Mouse (Mus musculus) brain, embryonic 18.5 days (tissue): Measurements from ENCODE around the gene Kremen1.

Experiments
- DNase-seq: peaks from one replicate; pipeline ENCODE4 v3.0.0-alpha.2; 2012; ENCODE audit warnings: low read depth, low spot score

The Kremen1 gene

DNA sequence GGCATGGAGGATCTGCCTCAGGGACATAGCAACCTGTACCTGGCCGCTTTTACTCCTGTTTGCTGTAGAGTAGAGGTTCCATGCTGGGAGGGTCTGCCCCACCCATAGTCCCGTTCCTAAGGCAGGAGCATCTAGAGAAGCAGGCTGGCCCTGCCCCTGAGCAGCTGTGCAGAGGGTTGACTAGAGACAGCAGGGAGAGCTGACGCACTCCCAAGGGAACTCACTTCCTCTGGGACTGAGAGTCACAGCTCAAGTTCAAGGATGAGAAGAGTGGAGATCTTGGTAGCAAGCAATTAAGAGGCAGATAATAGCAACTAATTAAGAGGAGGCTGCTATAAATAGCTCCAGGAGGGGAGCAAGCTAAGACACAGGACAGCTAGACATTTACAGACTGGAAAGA lies 88.5 kb downstream of the Kremen1 start:
- no peak for DNase-seq

DNA sequence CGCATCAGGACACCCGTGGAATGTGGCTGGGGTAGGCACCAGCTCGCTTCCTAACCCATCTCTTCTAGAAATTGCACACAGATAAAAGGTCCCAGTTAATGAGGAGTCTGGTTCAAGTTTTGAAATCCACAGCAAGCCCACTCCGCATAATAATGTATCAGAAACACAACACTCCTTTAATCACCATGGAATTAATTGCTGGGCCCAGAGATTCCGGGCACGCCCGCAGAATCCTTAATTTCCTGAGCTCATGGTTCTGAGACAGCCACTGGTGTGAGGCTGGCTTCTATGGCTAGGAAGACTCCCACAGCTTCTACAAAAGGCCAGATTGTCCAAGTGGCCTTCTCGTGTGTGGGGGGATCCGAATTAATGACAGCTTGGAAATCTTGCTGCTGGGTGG lies 94.0 kb downstream of the Kremen1 start:
- no peak for DNase-seq

DNA sequence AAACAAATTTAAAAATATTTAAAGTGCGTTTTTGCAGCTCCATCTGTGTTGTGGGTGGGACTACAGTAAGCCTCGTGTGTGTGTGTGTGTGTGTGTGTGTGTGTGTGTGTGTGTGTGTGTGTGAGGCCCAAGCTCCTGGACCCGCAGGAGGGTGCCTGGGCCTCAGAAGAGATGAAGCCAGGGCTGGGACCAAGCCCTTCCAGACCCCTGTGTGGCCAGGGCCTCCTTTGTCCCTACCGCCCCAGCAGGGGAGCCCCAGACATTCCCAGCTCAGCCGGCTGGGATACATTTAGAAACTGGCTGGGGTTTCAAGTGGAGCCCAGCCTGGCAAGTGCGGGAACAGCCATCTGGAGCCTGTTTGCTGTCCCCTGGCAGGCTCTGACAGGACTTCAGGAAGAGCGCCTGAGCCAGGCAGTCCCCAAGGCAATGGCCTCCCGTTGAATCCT lies 95.9 kb downstream of the Kremen1 start:
- peak; percentile 73 for DNase-seq

DNA sequence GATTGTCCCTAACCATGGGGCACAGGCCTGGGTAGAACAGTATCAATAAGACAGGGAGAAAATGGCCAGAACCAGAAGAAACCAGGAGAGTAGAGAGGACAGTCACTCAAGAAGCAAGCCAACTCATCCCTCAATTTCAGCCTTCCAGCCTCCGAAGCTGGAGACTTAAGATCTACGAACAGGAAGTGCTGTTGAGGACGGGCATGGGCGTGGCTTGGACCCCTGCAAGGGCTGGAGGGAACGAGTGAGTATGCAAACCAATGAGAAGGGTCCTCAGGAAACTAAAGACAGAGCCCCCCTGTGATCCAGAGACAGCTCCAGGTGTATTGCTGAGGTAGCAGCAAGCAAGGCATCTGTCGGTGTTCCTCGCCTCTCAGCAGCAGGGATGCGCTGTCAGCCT lies 97.0 kb downstream of the Kremen1 start:
- no peak for DNase-seq

DNA sequence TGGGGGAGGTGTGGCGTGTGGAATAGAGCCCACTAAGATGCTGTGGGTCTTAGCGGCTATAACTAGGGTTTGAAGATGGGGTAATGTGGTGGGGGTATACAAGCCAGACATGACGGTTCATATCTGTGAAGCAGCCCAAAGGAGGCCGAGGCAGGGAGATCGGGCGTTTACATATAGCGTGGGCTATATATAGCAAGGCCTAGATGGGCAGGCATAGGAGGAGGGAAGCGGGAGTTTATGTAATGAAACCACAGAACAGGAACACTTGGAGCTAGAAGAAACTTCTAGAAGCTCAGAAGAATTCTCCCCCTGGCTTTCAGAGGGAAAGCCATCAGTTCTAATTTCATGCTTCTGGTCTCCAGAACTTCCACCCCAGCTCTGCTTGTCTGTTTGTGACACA lies 97.9 kb downstream of the Kremen1 start:
- no peak for DNase-seq

DNA sequence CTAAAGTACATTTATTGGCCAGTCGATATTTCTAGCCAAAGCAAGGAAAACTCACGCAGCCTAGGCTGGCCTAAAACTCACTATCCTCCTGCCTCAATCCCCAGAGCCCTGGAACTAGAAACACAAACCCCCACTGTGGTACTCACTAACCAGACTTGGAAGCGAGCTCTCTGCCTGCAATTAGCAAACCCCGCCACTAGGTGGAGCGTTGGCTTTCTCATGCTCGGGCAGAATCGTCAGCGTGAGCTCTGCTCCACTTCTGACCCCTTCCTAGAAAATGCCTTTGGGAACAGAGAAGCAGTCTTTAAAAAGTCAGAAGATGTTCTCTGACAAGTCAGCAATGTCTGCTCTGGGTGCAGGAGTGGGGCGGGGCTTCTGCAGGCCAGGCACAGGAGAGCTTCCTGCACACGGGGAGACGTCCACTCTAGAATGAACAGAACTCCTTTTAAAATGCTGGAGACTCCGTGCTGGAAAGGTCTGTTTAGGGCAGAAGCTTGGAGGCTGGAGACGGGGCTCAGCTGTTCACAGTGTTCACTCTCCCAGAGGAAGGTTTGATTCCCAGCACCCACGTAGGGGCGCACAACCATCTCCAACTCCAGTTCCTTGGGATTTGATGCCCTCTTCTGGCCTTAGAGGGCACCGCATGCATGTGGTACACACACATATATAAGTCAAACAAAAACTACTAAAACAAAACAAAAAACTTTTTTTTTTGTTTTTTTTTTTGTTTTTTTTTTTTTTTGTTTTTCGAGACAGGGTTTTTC lies 100.5 kb downstream of the Kremen1 start:
- no peak for DNase-seq

DNA sequence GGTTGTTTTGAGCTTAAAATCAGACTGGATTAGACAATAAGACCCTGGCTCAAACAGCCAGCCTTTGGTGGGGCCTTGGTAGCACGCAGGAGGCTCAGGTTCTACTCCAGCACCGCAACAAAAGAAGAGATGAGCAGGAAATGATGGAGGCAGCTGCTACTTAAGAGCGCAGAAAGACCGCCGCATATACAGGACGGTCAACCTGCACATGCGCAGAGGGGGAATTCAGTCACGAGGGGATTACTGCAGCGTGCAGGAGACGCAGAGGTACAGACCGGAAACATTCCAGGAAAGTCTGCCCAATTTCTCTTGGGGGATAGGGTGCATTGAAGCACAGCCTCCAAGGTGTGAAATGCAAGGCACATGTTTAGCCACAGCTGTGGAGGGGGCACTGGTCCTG lies 103.3 kb downstream of the Kremen1 start:
- no peak for DNase-seq

DNA sequence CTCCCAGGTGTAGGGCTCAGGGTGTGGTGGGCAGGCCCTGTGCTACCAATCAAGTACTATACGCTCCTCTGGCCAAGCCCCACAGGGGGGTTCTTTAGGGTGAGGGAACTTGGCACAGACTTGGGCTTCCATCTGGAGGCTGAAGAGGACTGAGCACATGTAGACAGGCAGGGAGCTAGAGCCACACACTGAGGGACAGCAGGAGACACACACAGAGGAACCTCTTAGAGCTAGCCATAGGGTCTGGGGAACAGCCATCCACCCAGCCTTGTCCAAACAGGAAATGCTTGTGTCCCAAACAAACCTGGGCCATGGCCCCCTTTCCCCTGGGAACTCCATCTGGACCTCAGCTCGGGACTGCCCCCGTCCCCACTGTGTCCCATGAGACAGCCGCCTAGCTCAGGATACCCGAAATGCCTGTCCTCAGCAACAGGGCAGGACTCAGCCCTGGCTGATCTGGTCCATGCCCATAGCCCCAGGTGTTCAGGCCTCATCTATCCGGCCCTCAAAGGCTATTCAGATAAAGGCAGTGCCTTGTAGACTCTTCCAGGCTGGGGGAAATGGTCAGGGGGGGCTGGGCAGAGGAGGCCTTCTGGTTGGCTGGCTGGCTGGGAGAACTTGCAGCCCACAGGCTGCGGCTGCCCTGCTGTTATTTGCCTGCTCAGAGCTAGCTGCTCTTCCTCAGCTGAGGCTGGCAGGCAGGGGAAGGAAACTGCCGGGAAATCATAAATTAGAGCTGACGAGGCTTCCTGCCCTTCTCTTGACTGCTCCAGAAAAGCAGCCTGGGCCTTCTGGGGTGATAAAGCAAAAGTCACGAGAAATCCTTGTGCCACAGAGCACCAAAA lies 106.2 kb downstream of the Kremen1 start:
- DNase-seq, result no peak

DNA sequence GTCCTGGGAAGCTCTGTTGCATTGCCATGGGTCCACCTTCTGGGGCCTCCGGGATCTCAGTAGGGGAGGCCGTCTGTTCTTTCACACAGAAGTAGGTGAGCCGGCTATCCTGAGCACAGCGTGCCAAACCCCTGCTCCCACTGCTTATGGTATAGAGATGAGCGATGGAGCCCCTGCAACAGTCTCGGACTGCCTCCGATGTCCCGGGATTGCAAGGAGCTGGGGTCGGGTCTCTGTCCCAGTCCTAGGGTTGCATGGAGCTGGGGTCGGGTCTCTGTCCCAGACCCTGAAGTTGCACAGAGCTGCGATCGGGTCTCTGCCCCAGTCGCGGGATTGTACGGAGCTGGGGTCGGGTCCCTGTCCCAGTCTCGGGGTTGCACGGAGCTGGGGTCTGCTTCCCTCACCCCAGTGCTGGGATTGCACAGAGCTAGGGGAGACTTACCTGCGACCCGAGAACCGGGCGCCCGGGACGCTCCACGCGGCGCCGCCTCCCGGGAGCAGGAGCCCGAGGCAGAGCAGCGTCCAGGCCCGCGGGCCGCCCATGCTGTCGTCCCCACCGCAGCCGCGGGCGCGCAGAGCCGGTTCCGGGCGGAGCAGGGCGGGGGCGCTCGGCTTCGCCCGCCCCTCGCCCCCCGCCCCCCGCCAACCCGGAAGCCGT lies 109.5 kb downstream of the Kremen1 start, which contains the start of gene Emid1:
Gene Emid1 (minus strand): TSS at position 578 of the 658 bp plus-strand sequence.
- no peak for DNase-seq

DNA sequence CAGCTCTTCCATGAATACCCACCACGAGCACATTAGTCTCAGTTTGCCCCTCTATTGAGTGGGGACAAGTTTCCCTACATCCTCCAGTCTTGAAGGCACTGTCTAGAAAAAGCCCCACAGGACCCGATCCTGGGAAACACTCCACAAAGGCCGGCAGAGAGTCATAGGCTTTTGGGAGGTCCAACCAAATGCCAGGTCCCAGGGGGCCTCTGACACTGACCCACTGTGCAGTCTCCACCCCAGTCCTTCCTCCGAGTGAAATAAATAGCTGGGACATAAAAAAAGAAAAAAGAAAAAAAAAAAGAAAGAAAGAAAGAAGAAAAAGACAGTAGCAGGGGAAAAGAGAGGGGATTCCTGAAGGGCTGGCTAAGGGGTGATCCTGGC lies 110.1 kb downstream of the Kremen1 start:
- no peak for DNase-seq

DNA sequence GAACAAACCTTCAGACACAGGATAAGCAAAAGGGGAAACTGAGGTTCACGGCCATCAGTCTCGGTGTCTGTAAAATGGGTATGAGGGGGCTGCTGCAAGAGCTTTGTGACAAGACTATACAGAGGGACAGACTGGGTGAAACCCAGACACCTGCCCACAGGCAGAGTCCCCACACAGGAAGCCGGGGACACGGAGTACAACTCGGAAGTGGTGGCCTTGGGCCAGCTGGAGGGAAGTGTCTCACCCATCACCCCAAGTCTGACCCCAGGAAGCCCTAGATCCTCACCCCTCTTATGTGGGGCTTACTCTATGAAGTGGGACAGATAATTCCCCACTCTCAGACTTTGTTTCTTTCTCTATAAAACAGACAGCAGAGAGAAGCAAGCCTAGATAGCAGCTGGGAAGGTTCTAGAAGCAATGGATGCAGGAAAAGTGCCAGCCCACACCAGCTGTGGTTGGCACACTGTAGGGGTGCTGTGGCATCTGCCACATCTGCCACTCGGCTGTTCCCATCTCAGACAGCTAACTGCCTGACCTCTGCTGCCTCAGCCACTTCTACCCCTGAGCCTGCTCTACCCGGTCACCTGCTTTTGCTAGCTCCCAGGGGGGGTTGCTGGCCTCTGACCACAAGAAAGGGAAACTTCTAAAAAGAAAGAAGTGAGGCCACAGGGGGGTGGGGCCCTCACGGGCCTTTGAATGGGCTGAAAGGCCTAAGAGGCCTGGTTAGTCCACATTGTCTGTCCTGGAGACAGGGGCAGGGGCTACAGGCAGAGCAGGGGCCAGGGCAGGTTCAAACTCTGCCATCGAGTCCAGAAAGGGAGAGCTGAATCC lies 110.7 kb downstream of the Kremen1 start:
- DNase-seq, result no peak

DNA sequence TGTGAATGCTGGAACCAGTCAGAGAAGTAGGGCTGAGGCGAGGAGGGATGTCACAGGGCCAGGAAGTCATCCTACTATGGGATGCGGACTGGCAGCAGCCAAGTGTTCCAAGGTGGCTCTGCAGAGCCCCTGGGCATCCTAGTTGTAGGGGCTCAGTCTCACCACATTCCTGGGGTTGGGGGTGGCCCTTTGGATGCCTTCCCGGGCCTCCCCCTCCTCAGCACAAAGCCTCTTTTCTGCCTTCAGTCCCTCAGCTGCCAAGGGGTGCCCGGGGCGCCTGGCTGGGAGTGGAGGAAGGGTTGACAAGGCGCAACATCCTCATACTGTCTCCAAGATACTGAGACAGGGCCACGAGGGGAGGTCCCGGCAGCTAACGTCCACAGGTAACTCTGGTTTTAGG lies 111.4 kb downstream of the Kremen1 start:
- no peak for DNase-seq

DNA sequence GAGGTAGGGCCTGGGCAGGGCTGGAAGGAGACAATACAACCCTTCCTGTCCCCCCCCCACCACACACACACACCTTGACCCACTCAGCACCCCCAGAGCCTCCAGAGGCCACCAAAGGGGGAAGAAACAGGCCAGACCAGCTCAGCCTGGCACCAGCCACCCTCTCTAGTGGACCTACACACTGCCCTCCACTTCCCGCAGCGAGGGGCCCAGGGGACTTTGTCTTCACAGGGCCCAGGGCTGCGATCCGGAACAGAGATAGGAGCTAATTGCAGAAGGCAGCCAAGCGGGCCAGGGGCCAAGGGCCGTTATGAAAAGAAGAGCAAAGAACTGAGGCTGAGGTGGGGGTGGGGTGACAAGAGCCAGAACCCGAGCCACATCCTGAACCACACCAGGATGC lies 112.1 kb downstream of the Kremen1 start:
- no peak for DNase-seq

DNA sequence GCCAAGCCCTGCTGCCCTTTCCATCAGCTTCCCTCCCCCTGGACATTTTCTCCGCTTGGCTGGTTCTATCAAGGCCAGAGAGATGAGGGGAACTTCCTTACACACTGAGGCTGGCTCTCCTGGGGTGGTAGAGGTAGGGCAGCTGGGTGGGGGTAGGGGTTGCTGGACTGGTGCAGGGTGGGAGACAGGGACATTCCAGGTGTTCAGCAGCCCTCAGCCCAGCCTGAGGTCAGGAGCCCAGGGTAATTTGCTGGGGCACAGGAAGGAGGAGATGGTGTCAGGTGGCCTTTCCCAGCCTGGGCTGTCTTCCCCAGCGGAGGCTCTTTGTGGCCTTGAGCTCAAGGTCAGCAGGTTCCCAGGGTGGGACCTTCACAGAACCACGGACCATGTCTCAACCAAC lies 115.8 kb downstream of the Kremen1 start:
- no peak for DNase-seq

DNA sequence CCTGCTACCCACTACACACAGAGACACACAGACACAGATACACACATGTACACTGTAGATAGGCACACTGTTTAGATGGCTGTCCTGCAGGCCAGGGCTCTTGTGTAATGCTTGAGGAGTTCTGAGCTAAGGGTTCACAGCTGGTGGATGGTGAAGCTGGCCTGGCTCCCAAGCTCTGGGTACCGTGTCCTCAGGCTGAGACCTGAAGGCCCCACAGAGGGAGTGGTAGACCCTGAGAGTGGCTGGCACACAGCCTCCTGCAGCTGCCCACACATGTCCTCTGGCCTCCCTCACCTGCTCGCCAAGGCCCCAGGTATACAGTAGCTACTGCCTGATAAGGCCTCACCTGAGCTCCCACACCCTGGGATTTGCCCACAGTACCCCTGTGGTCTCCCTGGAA lies 119.4 kb downstream of the Kremen1 start:
- DNase-seq, result no peak
